Mouse (Mus musculus) E14TG2a.4 (cell line): Measurements from ENCODE around the gene Rorc.

Experiments
- CTCF ChIP-seq: conservative IDR thresholded peaks from 2 replicates; pipeline ENCODE4 v1.5.1; 2014; ENCODE audit warnings: low read length
- NANOG ChIP-seq: IDR thresholded peaks from 2 replicates; pipeline ENCODE4 v1.6.1; 2014; ENCODE audit warnings: borderline replicate concordance, low read length, mixed read lengths

DNA sequence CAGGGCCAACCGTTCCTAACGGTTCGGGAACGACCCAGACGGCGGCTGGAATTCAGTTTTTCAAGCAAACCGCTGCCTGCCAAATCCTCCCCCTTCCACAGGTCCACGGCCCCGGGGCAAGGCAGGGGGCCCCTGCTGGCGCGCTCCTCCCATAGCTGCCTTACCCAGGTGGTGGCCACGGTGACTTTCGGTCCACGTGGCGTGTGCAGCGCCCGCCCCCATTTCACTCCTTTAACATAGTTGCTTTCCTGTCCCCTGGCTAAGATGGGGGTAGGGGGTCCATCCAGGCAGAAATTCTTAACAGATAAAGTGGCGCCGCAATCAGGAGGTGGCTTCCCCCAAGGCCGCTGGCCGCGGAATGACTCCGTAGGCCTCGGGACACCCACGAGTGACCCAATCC is 39.9 kb downstream of the Rorc start:
- TF ChIP-seq CTCF = no peak
- TF ChIP-seq NANOG = no peak
